Mouse (Mus musculus) adipocyte (in vitro differentiated cells): Measurements from ENCODE around the gene Reg4.

Source experiments
- DNase-seq: peaks from one replicate; pipeline ENCODE4 v3.0.0-alpha.2; 2016; ENCODE audit warnings: low spot score

The Reg4 gene

GRCm38 (mm10) chr3:98237240-98237639 lies 15.3 kb downstream of the Reg4 start:
- no peak for DNase-seq

- DNase-seq, result no peak
These were observed 16.2 kb downstream of the Reg4 start for GRCm38 (mm10) chr3:98238150-98238549.

GRCm38 (mm10) chr3:98242051-98242450 lies 20.1 kb downstream of the Reg4 start:
- DNase-seq, result no peak

- DNase-seq, result no peak
These were observed 20.6 kb downstream of the Reg4 start for GRCm38 (mm10) chr3:98242458-98243037.

GRCm38 (mm10) chr3:98245892-98246291 lies 23.9 kb downstream of the Reg4 start:
- DNase-seq, result no peak

- DNase-seq, result no peak
These were observed 25.2 kb downstream of the Reg4 start for GRCm38 (mm10) chr3:98246985-98247751.

GRCm38 (mm10) chr3:98249378-98249777 lies 27.4 kb downstream of the Reg4 start:
- no peak for DNase-seq

GRCm38 (mm10) chr3:98249833-98250448 lies 28.0 kb downstream of the Reg4 start:
- no peak for DNase-seq

- no peak for DNase-seq
These were observed 32.1 kb downstream of the Reg4 start for GRCm38 (mm10) chr3:98254059-98254458.

GRCm38 (mm10) chr3:98254656-98255583 lies 33.0 kb downstream of the Reg4 start:
- DNase-seq, result peak; percentile 33

- no peak for DNase-seq
These were observed 36.8 kb downstream of the Reg4 start for GRCm38 (mm10) chr3:98258723-98259122.

- DNase-seq, result peak; percentile 48
These were observed 37.4 kb downstream of the Reg4 start for GRCm38 (mm10) chr3:98259271-98259751.

- no peak for DNase-seq
These were observed 38.6 kb downstream of the Reg4 start for GRCm38 (mm10) chr3:98260534-98260933.

GRCm38 (mm10) chr3:98261415-98261814 lies 39.5 kb downstream of the Reg4 start:
- DNase-seq, result no peak

GRCm38 (mm10) chr3:98262133-98262532 lies 40.2 kb downstream of the Reg4 start:
- DNase-seq, result no peak

- peak; percentile 6 for DNase-seq
These were observed 45.3 kb downstream of the Reg4 start for GRCm38 (mm10) chr3:98267249-98267651.

GRCm38 (mm10) chr3:98273623-98274398 lies 51.9 kb downstream of the Reg4 start:
- no peak for DNase-seq

GRCm38 (mm10) chr3:98279682-98280081 lies 57.7 kb downstream of the Reg4 start:
- no peak for DNase-seq

GRCm38 (mm10) chr3:98280204-98280932 lies 58.4 kb downstream of the Reg4 start, which contains the start of gene Hmgcs2:
Gene Hmgcs2 (plus strand): TSS chr3:98280435.
- peak; percentile 19 for DNase-seq

- DNase-seq, result peak; percentile 52
These were observed 59.1 kb downstream of the Reg4 start for GRCm38 (mm10) chr3:98280933-98281678.
